Mouse (Mus musculus) midbrain, embryonic 15.5 days (tissue): Measurements from ENCODE around the gene Lingo4. TPM values are rescaled to one million over a fixed set of nuclear protein-coding genes. Genes with fewer than 3 reads are reported as not detected.

Source experiments
- ATAC-seq: fragments of 200-750 bp; cut with Nextera tagmentation; replicated peaks from 2 replicates; pipeline ENCODE4 v1.8.0; 2017; ENCODE audit warnings: moderate TSS enrichment
- H3K27ac ChIP-seq: fragments of 300-500 bp; sonication (generic); 2 replicates; pipeline ENCODE4 v1.5.1; 2015; ENCODE audit warnings: mild to moderate bottlenecking, inconsistent platforms
- H3K27me3 ChIP-seq: fragments of 300-500 bp; sonication (generic); replicated peaks from 2 replicates; pipeline ENCODE4 v1.6.1; 2015; ENCODE audit warnings: inconsistent platforms
- H3K36me3 ChIP-seq: fragments of 300-500 bp; sonication (generic); replicated peaks from 2 replicates; pipeline ENCODE4 v1.6.1; 2015; ENCODE audit warnings: inconsistent platforms
- H3K4me1 ChIP-seq: fragments of 300-500 bp; sonication (generic); 2 replicates; pipeline ENCODE4 v1.6.1; 2015; ENCODE audit warnings: inconsistent platforms
- H3K4me2 ChIP-seq: fragments of 300-500 bp; sonication (generic); 2 replicates; pipeline ENCODE4 v1.6.1; 2015; ENCODE audit warnings: inconsistent platforms, mild to moderate bottlenecking, moderate library complexity
- H3K4me3 ChIP-seq: fragments of 300-500 bp; sonication (generic); 2 replicates; pipeline ENCODE4 v1.5.1; 2015; ENCODE audit warnings: mild to moderate bottlenecking, inconsistent platforms
- H3K9ac ChIP-seq: fragments of 300-500 bp; sonication (generic); 2 replicates; pipeline ENCODE4 v1.6.1; 2015; ENCODE audit warnings: mild to moderate bottlenecking, inconsistent platforms
- H3K9me3 ChIP-seq: fragments of 300-500 bp; sonication (generic); 2 replicates; pipeline ENCODE4 v1.6.1; 2016; ENCODE audit warnings: inconsistent platforms
- WGBS: fragments of 180-500 bp; shearing (Covaris S2); methylation state at CpG from one replicate; pipeline ENCODE4 v1.1.7; 2015; ENCODE audit warnings: mixed read lengths; 5-methylcytosine and 5-hydroxymethylcytosine counted together
- polyA plus RNA-seq: library from polyadenylated mRNA; unstranded; fragments of >200 nt; fragmentation: Nextera tagmentation; extraction: Ambion mirVana; gene quantifications from 2 replicates; pipeline ENCODE4 v1.2.1, GENCODE M21; 2015

Lingo4 gene
- polyA plus RNA-seq, 1 experiment from 2014 or later = 1.6 TPM

GRCm38 (mm10) chr3:94389420-94389819 is 8.9 kb upstream of the Lingo4 start:
- WGBS = 93% methylated on average over 16 of the region's 16 CpGs
- Histone ChIP-seq H3K4me2 (no peak overlapping the region), H3K9me3 (no peaks in the 10 kb centered on the region), H3K27ac (no peak overlapping the region), H3K9ac (no peak overlapping the region), H3K27me3 (no peaks in the 10 kb centered on the region), H3K4me1 (no peaks in the 10 kb centered on the region), H3K36me3 (no peaks in the 10 kb centered on the region), H3K4me3 (no peak overlapping the region)
- no peak for ATAC-seq

GRCm38 (mm10) chr3:94391001-94391400 is 7.3 kb upstream of the Lingo4 start:
- no peak for ATAC-seq
- no peak overlapping the region for H3K27ac ChIP-seq
- H3K9me3 ChIP-seq = no peaks in the 10 kb centered on the region
- H3K4me1 ChIP-seq = no peaks in the 10 kb centered on the region
- no peaks in the 10 kb centered on the region for H3K36me3 ChIP-seq
- WGBS = 77% methylated on average over 5 of the region's 5 CpGs
- H3K4me3 ChIP-seq = no peak overlapping the region
- no peak overlapping the region for H3K4me2 ChIP-seq
- H3K27me3 ChIP-seq = no peaks in the 10 kb centered on the region
- no peak overlapping the region for H3K9ac ChIP-seq

DNA sequence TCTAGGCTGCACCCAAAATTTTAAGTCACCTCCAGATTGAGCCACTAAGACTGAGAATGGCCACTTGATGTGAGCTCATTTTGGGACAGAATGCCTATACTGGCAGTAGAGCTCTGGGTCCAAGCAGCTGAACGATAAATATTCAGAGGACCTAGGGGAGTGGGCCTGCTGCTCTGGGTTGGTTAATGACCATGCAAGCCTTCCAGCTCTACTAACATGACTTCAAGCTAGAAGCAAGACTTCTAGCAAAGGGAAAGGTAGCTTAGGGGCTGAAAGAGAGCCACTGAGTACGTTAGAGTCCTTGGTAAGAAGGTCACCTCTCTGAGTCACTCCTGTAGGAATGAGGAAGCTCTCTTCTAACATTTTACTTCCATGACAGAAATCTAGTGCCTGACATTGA is 6.2 kb upstream of the Lingo4 start:
- 86% methylated on average over 2 of the region's 2 CpGs for WGBS
- Histone ChIP-seq H3K27ac (no peak overlapping the region), H3K4me2 (no peak overlapping the region), H3K4me3 (no peak overlapping the region), H3K9ac (no peak overlapping the region), H3K4me1 (no peaks in the 10 kb centered on the region), H3K36me3 (no peaks in the 10 kb centered on the region), H3K27me3 (no peaks in the 10 kb centered on the region), H3K9me3 (no peaks in the 10 kb centered on the region)
- no peak for ATAC-seq

GRCm38 (mm10) chr3:94393049-94393448 is 5.3 kb upstream of the Lingo4 start:
- 74% methylated on average over 4 of the region's 4 CpGs for WGBS
- ATAC-seq = no peak
- peaks cover 4% of the 10 kb centered on the region; the same call in 1 of the 2 replicates for H3K27me3 ChIP-seq

GRCm38 (mm10) chr3:94396336-94396735 is 2.0 kb upstream of the Lingo4 start:
- Histone ChIP-seq H3K9ac (no peak overlapping the region), H3K4me2 (no peak overlapping the region), H3K4me3 (no peak overlapping the region), H3K27me3 (peaks cover 8% of the 10 kb centered on the region; the same call in 1 of the 2 replicates), H3K4me1 (peaks cover 16% of the 10 kb centered on the region), H3K27ac (no peak overlapping the region), H3K36me3 (no peaks in the 10 kb centered on the region), H3K9me3 (no peaks in the 10 kb centered on the region)
- WGBS = 84% methylated on average over 1 of the region's 1 CpGs
- no peak for ATAC-seq

More at GRCm38 (mm10) chr3:94393049-94393448, 5.3 kb upstream of the Lingo4 start:
- Histone ChIP-seq H3K27ac (no peak overlapping the region), H3K4me2 (no peak overlapping the region), H3K4me1 (no peaks in the 10 kb centered on the region), H3K4me3 (no peak overlapping the region), H3K9me3 (no peaks in the 10 kb centered on the region), H3K36me3 (no peaks in the 10 kb centered on the region), H3K9ac (no peak overlapping the region)

DNA sequence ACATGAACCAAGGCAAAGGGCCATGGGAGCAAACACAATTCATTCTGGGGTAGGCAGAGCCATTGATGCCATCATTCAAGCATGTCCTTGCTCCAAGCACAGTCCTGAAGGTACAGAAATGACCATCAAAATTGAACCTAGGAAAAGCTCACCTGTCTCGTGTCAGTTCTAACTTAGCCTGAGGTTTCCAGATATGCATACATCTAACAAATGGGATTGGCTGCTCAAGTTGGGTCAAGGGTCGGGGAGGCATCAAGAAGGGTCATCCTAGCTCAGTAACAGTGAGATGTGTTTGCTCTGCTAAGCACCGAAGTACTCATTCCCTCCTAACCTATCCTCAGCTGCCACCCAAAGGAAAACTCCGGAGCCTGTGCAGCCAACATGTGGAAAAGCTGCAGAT is 1.5 kb upstream of the Lingo4 start:
- Histone ChIP-seq H3K9me3 (no peaks in the 10 kb centered on the region), H3K4me2 (no peak overlapping the region), H3K9ac (no peak overlapping the region), H3K4me1 (peaks cover 16% of the 10 kb centered on the region), H3K27me3 (peaks cover 8% of the 10 kb centered on the region; the same call in 1 of the 2 replicates), H3K36me3 (no peaks in the 10 kb centered on the region), H3K27ac (no peak overlapping the region), H3K4me3 (no peak overlapping the region)
- no peak for ATAC-seq
- WGBS = 92% methylated on average over 4 of the region's 4 CpGs

DNA sequence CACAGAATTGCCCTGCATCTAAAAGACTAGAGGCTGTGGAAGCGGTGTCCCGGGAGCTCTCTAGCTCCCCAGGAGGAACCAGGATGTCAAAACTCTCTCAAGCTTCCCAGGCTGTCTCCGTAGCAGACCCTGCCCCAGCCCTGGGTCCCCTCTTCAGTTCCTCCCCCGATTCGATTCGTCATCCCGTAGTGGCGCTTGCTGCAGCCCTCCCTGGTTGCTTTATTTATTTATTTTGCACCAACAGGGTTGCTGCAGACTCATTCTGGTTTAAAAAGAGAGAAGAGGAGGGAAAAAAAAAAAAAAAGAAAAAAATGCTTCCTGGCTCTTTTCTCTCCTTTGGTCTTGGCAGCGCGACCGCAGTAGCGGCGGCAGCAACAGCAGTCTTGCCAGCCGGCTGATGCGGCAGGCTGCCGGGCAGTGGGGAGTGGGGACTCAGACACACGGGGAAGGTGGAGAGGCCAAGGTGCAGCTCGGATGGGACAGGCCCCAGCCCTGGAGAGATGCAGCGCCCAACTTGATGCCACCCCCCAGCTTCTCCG is 695 bp downstream of the Lingo4 start:
- Histone ChIP-seq H3K27ac (peak overlapping the region; percentile 44; the same call in 1 of the 2 replicates), H3K27me3 (peaks cover 12% of the 10 kb centered on the region; the same call in 1 of the 2 replicates), H3K36me3 (no peaks in the 10 kb centered on the region), H3K9ac (peak overlapping the region; percentile 52; the same call in 1 of the 2 replicates), H3K4me3 (peak overlapping the region; percentile 41), H3K4me2 (peak overlapping the region; percentile 72), H3K4me1 (peaks cover 16% of the 10 kb centered on the region), H3K9me3 (no peaks in the 10 kb centered on the region)
- 1% methylated on average over 20 of the region's 20 CpGs for WGBS
- ATAC-seq = peak; percentile 82

DNA sequence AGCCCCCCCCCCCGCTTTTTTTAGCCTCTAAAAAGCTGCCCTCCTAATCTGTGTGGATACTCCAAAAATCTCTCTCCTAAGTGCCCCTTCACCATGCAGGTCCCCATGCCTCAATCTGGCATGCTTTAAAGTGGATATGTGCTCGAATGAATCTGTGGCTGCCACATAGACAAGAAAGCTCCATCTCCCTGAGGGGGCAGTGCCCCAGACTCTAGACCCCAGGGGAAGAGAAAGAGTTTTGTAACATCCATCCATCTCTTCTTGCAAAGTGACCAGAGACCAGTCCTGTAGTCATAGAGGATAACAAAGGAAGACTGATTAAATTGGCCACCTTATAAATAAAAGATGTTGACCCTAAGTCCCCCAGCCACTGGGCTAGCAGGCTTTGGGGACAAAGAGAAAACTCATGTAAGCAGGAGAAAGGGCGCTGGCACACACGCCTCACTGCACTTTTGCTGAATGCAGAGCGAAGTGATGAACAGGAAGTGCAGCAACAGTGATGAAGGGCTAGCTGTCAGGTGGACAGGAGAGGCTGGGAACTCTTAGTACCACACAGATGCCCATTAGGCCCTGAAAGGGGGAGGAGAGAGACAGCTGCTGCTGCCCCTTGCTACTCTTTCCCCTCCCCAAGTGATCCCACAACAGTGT is 1.5 kb downstream of the Lingo4 start:
- Histone ChIP-seq H3K36me3 (no peaks in the 10 kb centered on the region), H3K4me2 (peak overlapping the region; percentile 72), H3K27me3 (peaks cover 12% of the 10 kb centered on the region; the same call in 1 of the 2 replicates), H3K4me3 (peak overlapping the region; percentile 41; the same call in 1 of the 2 replicates), H3K9ac (no peak overlapping the region), H3K9me3 (no peaks in the 10 kb centered on the region), H3K27ac (no peak overlapping the region), H3K4me1 (peaks cover 21% of the 10 kb centered on the region)
- 17% methylated on average over 5 of the region's 5 CpGs for WGBS
- ATAC-seq = peak; percentile 3; the same call in 1 of the 2 replicates

GRCm38 (mm10) chr3:94402451-94402850 is 4.1 kb downstream of the Lingo4 start:
- ATAC-seq = no peak
- 76% methylated on average over 8 of the region's 8 CpGs for WGBS
- Histone ChIP-seq H3K27ac (no peak overlapping the region), H3K27me3 (peaks cover 10% of the 10 kb centered on the region; the same call in 1 of the 2 replicates), H3K36me3 (no peaks in the 10 kb centered on the region), H3K4me2 (no peak overlapping the region), H3K9ac (no peak overlapping the region), H3K4me1 (peaks cover 22% of the 10 kb centered on the region), H3K9me3 (no peaks in the 10 kb centered on the region), H3K4me3 (no peak overlapping the region)

GRCm38 (mm10) chr3:94404366-94405054 is 6.2 kb downstream of the Lingo4 start:
- no peak overlapping the region for H3K4me3 ChIP-seq
- H3K27me3 ChIP-seq = peaks cover 8% of the 10 kb centered on the region; the same call in 1 of the 2 replicates
- no peak overlapping the region for H3K27ac ChIP-seq
- no peak overlapping the region for H3K4me2 ChIP-seq
- no peak overlapping the region for H3K9ac ChIP-seq
- WGBS = 28% methylated on average over 7 of the region's 7 CpGs
- H3K9me3 ChIP-seq = no peaks in the 10 kb centered on the region
- no peaks in the 10 kb centered on the region for H3K36me3 ChIP-seq
- peak; percentile 53 for ATAC-seq
- H3K4me1 ChIP-seq = peaks cover 12% of the 10 kb centered on the region; the same call in 1 of the 2 replicates

DNA sequence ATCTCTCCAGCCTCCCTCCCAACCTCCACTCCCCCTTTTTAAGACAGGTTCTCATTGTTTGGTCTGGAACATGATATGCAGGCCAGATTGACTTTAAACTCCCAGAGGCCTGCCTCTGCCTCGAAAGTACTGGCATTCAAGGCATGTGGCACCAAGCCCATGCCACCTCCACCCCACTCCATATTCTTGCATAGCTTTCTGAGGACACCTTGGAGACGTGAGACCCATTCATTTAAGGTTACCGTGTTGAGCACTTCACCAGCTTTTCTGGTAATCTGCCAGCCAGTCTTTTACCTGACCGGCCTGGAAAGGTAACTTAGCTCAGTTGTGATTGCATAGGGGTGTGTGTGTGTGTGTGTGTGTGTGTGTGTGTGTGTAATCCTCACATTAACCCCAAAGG is 7.2 kb downstream of the Lingo4 start:
- H3K9ac ChIP-seq = no peak overlapping the region
- no peak overlapping the region for H3K4me3 ChIP-seq
- H3K9me3 ChIP-seq = no peaks in the 10 kb centered on the region
- 67% methylated on average over 4 of the region's 4 CpGs for WGBS
- peaks cover 6% of the 10 kb centered on the region; the same call in 1 of the 2 replicates for H3K4me1 ChIP-seq
- no peaks in the 10 kb centered on the region for H3K36me3 ChIP-seq
- H3K27me3 ChIP-seq = 0 out of 2 replicates have a peak, but pooled peaks cover 5% of the 10 kb centered on the region
- no peak overlapping the region for H3K4me2 ChIP-seq
- H3K27ac ChIP-seq = no peak overlapping the region
- no peak for ATAC-seq

DNA sequence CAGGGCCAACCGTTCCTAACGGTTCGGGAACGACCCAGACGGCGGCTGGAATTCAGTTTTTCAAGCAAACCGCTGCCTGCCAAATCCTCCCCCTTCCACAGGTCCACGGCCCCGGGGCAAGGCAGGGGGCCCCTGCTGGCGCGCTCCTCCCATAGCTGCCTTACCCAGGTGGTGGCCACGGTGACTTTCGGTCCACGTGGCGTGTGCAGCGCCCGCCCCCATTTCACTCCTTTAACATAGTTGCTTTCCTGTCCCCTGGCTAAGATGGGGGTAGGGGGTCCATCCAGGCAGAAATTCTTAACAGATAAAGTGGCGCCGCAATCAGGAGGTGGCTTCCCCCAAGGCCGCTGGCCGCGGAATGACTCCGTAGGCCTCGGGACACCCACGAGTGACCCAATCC is 14.2 kb downstream of the Lingo4 start:
- 3% methylated on average over 25 of the region's 25 CpGs for WGBS
- Histone ChIP-seq H3K4me2 (peak overlapping the region; percentile 97), H3K36me3 (no peaks in the 10 kb centered on the region), H3K27me3 (no peaks in the 10 kb centered on the region), H3K27ac (peak overlapping the region; percentile 85), H3K9me3 (no peaks in the 10 kb centered on the region), H3K4me3 (peak overlapping the region; percentile 56), H3K9ac (peak overlapping the region; percentile 74), H3K4me1 (peaks cover 16% of the 10 kb centered on the region)
- ATAC-seq = peak; percentile 72; the same call in 1 of the 2 replicates
